Comparison of ENCODE assay signal across 8 mouse cellular contexts in the genomic region with DNA sequence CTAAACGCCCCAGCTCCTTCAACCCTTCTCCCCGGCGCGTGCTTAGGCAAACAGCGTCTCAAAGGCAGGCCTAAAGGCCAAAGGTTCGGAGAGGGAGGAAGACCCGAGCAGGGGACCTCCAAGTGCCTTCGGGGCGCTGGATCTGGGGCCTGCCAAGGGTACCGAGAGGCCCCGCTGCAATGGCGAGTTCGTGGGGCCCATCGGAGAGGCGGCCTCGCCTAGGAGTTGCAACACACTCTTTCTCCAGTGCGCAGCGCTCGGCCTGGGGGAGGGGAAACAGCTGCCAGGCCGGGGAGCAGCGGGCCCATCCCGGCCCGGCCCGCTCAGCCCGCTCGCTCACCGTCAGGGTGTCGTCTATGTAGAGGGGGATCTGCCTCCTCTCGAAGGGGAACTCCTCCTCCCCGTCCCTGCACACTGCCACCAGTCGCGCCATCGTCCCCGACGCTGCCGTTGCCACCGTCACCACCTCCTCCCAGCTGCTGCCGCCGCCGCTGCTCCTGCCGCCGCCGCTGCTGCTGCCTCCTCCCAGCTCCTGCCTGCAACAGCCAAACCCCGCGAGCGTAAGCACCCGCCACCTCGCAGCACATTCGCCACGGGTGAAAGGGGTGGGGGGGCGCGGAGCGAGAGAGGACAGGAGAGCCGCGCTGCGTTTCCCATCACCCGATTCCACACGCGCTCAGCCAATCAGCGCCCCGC. TPM values are rescaled to one million over a fixed set of nuclear protein-coding genes. Genes with fewer than 3 reads are reported as not detected.
DNase-seq lines count a peak whose midpoint lies in the region; ATAC-seq and TF ChIP-seq lines count a peak whose summit lies in the region.

No protein-coding gene starts in this region.

- H3K27ac ChIP-seq in hindbrain, embryonic 11.5 days (ENCODE audit: low read depth, low read length) = peak overlapping the region; percentile 94
- H3K27ac ChIP-seq in lung, postnatal 0 days (ENCODE audit: low read length) = peak overlapping the region; percentile 94

- no peak for TF ChIP-seq EP300 in lung, postnatal 0 days (IDR thresholded peaks at IDR 0.05)

- no peaks in the 10 kb centered on the region for H3K36me3 ChIP-seq in hindbrain, embryonic 11.5 days (ENCODE audit: control insufficient read depth, insufficient read depth, low read length)
- H3K36me3 ChIP-seq in lung, postnatal 0 days (ENCODE audit: insufficient read depth, low read length) = no peaks in the 10 kb centered on the region

- TF ChIP-seq CTCF in lung, postnatal 0 days (IDR thresholded peaks at IDR 0.05) = no peak

- DNase-seq in Muller cell, postnatal 12 days (ENCODE audit: inconsistent ontology term) = peak; percentile 99
- DNase-seq in cerebellum, adult 9-11 months = peak; percentile 93
- peak; percentile 91 to 92 for DNase-seq in frontal cortex, adult 2 months (ENCODE audit: extremely low spot score in 1 of 2, low spot score in 1 of 2)
- peak; percentile 95 for DNase-seq in hindbrain, embryonic 11.5 days (ENCODE audit: low spot score)
- DNase-seq in layer of hippocampus, postnatal 10 days (ENCODE audit: low spot score in 2 of 2) = peak; percentile 92 to 95
- peak; percentile 98 for DNase-seq in lung, postnatal 0 days (ENCODE audit: low spot score)
- DNase-seq in ovary, postnatal 10 days (ENCODE audit: low spot score) = peak; percentile 90
- DNase-seq in thymus, postnatal 0 days (ENCODE audit: low spot score) = peak; percentile 98

- no peaks in the 10 kb centered on the region for H3K27me3 ChIP-seq in hindbrain, embryonic 11.5 days (ENCODE audit: control insufficient read depth, insufficient read depth, low read length)
- H3K27me3 ChIP-seq in lung, postnatal 0 days (replicated peaks; ENCODE audit: insufficient read depth, low read length) = no peaks in the 10 kb centered on the region

- H3K4me1 ChIP-seq in hindbrain, embryonic 11.5 days (replicated peaks; ENCODE audit: control insufficient read depth, insufficient read depth, low read length) = no peaks in the 10 kb centered on the region; the same call in 1 of the 2 replicates
- peaks cover 5% of the 10 kb centered on the region for H3K4me1 ChIP-seq in lung, postnatal 0 days (ENCODE audit: insufficient read depth, low read depth, low read length)

- ATAC-seq in hindbrain, embryonic 11.5 days (ENCODE audit: low FRiP score) = peak; percentile 79
- ATAC-seq in lung, postnatal 0 days = peak; percentile 87

- no peaks in the 10 kb centered on the region for H3K9me3 ChIP-seq in hindbrain, embryonic 11.5 days (ENCODE audit: control insufficient read depth, low read length)
- H3K9me3 ChIP-seq in lung, postnatal 0 days (ENCODE audit: low read length) = no peaks in the 10 kb centered on the region

- under 1% methylated on average over 32 of the region's 61 CpGs for WGBS in hindbrain, embryonic 11.5 days
- WGBS in lung, postnatal 0 days = under 1% methylated on average over 43 of the region's 61 CpGs

- peak overlapping the region; percentile 89 for H3K4me2 ChIP-seq in hindbrain, embryonic 11.5 days (replicated peaks; ENCODE audit: low read depth, low read length)
- H3K4me2 ChIP-seq in lung, postnatal 0 days (replicated peaks; ENCODE audit: low read depth, low read length) = peak overlapping the region; percentile 77

- H3K4me3 ChIP-seq in hindbrain, embryonic 11.5 days (ENCODE audit: low read depth, low read length) = peak overlapping the region; percentile 95
- peak overlapping the region; percentile 87 for H3K4me3 ChIP-seq in lung, postnatal 0 days (ENCODE audit: low read depth, low read length)

- H3K9ac ChIP-seq in hindbrain, embryonic 11.5 days (ENCODE audit: low read depth, low read length) = peak overlapping the region; percentile 91
- H3K9ac ChIP-seq in lung, postnatal 0 days (replicated peaks; ENCODE audit: low read depth) = peak overlapping the region; percentile 81

RNA-seq across cellular contexts. Expression of a gene that starts 0.9 kb away (rescaled TPM):
- 109 and 119 TPM in 2 replicates for polyA plus RNA-seq in frontal cortex, adult 2 months (2012; rRNA removed)
- 77.1 and 77.3 TPM in 2 replicates for polyA plus RNA-seq in hindbrain, embryonic 11.5 days (2014; fragmentation: Nextera tagmentation; extraction: Ambion mirVana)
- total RNA-seq in layer of hippocampus, postnatal 10 days (2021) = 10 to 100 TPM; 89.3 to 92.2 TPM
- 56.4 and 57.3 TPM in 2 replicates for polyA plus RNA-seq in lung, postnatal 0 days (2015; fragmentation: Nextera tagmentation; extraction: Ambion mirVana)
- polyA plus RNA-seq in thymus, postnatal 0 days (2015; fragmentation: Nextera tagmentation; extraction: Ambion mirVana) = 80.3 and 100 TPM in 2 replicates

RNA-seq across cellular contexts. Expression of a gene that starts 10.3 kb away (rescaled TPM):
- 13.4 and 14.7 TPM in 2 replicates for polyA plus RNA-seq in frontal cortex, adult 2 months (2012; rRNA removed)
- polyA plus RNA-seq in hindbrain, embryonic 11.5 days (2014; fragmentation: Nextera tagmentation; extraction: Ambion mirVana) = 7.2 and 7.7 TPM in 2 replicates
- 10 to 100 TPM; 12.0 to 14.0 TPM for total RNA-seq in layer of hippocampus, postnatal 10 days (2021)
- polyA plus RNA-seq in lung, postnatal 0 days (2015; fragmentation: Nextera tagmentation; extraction: Ambion mirVana) = 2.6 and 3.3 TPM in 2 replicates
- 3.0 and 3.1 TPM in 2 replicates for polyA plus RNA-seq in thymus, postnatal 0 days (2015; fragmentation: Nextera tagmentation; extraction: Ambion mirVana)

RNA-seq across cellular contexts. Expression of a gene that starts 10.4 kb away (rescaled TPM):
- 4.1 and 4.7 TPM in 2 replicates for polyA plus RNA-seq in frontal cortex, adult 2 months (2012; rRNA removed)
- polyA plus RNA-seq in hindbrain, embryonic 11.5 days (2014; fragmentation: Nextera tagmentation; extraction: Ambion mirVana) = 3.8 and 4.0 TPM in 2 replicates
- total RNA-seq in layer of hippocampus, postnatal 10 days (2021) = 1 to 10 TPM; 8.8 to 9.4 TPM
- 1.1 and 1.5 TPM in 2 replicates for polyA plus RNA-seq in lung, postnatal 0 days (2015; fragmentation: Nextera tagmentation; extraction: Ambion mirVana)
- 2.0 and 2.4 TPM in 2 replicates for polyA plus RNA-seq in thymus, postnatal 0 days (2015; fragmentation: Nextera tagmentation; extraction: Ambion mirVana)

RNA-seq across cellular contexts. Expression of a gene that starts 40.9 kb away (rescaled TPM):
- polyA plus RNA-seq in frontal cortex, adult 2 months (2012; rRNA removed) = 12.2 and 12.5 TPM in 2 replicates
- 12.4 and 15.2 TPM in 2 replicates for polyA plus RNA-seq in hindbrain, embryonic 11.5 days (2014; fragmentation: Nextera tagmentation; extraction: Ambion mirVana)
- 1 to 10 TPM; 4.9 to 6.6 TPM for total RNA-seq in layer of hippocampus, postnatal 10 days (2021)
- polyA plus RNA-seq in lung, postnatal 0 days (2015; fragmentation: Nextera tagmentation; extraction: Ambion mirVana) = 9.1 and 9.3 TPM in 2 replicates
- 12.0 and 12.2 TPM in 2 replicates for polyA plus RNA-seq in thymus, postnatal 0 days (2015; fragmentation: Nextera tagmentation; extraction: Ambion mirVana)

RNA-seq across cellular contexts. Expression of a gene that starts 46.5 kb away (rescaled TPM):
- 37.8 and 47.5 TPM in 2 replicates for polyA plus RNA-seq in frontal cortex, adult 2 months (2012; rRNA removed)
- polyA plus RNA-seq in hindbrain, embryonic 11.5 days (2014; fragmentation: Nextera tagmentation; extraction: Ambion mirVana) = 68.5 and 71.5 TPM in 2 replicates
- total RNA-seq in layer of hippocampus, postnatal 10 days (2021) = 10 to 100 TPM; 27.9 to 31.2 TPM
- polyA plus RNA-seq in lung, postnatal 0 days (2015; fragmentation: Nextera tagmentation; extraction: Ambion mirVana) = 24.1 and 27.5 TPM in 2 replicates
- polyA plus RNA-seq in thymus, postnatal 0 days (2015; fragmentation: Nextera tagmentation; extraction: Ambion mirVana) = 68.4 and 74.4 TPM in 2 replicates

Comparison
In these comparisons a context has a peak if more than half of its experiments do, and no peak if none do; other contexts are left out.
1. Peak in every context shown above with its lines: DNase-seq, ATAC-seq, H3K4me3 ChIP-seq and H3K27ac ChIP-seq.